Mouse (Mus musculus) gastrocnemius, postnatal 25 days (tissue): ENCODE results near the gene Slc44a3. TPM values are rescaled to one million over a fixed set of nuclear protein-coding genes. Genes with fewer than 3 reads are reported as not detected.

Experiments
- DNase-seq: peaks from one replicate; pipeline ENCODE4 v3.0.0; 2022
- total RNA-seq, 2 experiments: library from RNA; stranded (reverse); gene quantifications; 1 replicate in 1 of 2; 2 replicates in 1 of 2; pipeline ENCODE4 v1.2.3; 2021

Slc44a3 gene
- total RNA-seq, 2 experiments from 2014 or later: 0.40 TPM; not detected in 1

DNA sequence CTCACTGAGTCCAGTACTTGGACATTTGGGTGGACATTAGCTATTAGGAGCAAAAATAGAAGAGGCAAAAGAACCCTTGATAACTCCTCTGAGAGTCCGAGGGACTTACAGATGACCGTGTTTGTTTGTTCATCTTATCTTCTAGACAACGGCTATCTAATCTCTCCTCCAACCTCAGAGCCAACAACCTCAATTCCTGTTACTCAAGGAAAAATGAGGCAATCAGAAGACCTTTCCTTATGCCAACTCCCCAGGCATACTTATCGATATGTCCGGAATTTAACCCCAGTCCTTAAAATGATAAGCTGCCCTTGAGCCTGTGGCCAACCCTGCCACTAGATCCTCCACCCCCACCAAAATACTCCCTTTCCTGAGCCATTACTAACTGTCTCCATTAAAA is 31.5 kb downstream of the Slc44a3 start:
- no peak for DNase-seq

DNA sequence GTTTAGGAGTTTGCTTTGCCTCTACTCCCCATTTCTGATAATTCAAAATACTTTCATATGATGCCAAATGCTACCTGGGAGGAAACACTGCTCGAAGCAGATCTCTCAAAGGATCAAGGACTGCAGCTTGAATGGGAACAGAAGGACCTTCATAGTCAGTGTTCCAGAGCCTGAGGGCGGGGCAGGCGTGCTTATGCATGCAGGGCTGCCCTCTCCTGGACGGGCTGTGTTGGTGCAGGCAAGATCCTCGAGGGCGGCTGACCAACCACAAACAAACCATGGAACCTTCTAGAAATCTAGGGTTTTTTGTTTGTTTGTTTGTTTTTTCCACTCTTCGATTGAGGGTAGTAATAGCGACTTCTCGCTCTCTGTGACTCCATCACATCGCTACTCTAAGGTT is 32.0 kb downstream of the Slc44a3 start:
- peak; percentile 43 for DNase-seq

DNA sequence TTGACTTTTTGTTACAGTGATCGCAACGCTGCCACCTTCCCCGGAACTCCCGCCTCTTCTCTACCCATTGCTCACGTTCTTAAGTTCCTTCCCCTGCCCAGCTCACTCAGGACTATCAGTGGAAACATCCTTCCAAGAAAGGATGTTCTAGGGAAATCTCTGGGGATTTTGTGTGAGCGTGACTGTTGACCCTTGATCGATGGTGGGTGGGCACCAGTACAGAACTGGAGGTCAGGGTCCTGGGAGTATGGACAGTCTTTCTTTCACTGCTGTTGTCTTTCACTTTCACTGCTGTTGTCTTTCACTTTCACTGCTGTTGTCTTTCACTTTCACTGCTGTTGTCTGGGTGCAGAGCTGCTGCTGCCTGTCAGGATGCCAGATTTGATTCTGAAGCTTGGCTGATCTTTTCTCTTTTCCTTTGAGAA is 38.2 kb downstream of the Slc44a3 start:
- DNase-seq: no peak

DNA sequence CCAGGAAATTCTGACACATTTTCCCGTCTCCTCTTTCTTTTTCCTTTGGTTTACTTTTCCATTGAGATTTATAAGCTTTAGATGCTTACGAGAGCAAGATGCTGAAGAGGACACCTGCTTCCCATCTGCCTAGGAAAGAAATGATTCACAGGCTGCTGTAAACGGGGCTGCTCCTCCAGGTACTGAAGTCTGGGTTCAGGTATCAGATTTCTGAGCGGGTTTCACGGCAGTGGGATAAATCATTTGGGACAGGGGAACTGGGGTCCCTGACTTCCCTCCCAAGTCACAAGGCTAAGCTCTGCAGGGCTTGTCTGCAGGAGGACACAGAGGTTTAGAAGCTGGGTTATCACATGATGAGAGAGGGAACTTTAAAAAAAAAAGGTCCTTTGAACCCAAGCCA is 40.2 kb downstream of the Slc44a3 start:
- DNase-seq: no peak

DNA sequence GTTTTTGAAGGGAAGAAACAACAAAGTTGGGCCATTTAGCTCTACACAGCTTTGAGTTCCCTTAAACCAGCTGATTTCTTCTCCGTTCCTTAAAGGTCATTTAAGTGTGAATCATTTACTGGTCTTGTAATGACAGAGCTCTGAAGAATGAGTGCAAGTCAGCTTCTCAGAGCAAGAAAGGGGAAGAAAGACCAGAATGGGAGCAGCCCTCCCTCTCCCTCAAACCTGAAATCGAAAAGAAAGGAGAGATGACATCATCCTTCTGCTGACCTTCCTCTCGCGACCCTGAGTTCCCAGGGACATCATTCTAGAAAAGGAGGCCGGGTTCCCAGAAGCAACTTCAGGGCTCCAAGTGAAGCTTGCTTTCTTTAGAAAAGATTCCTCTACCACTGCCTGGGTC is 41.3 kb downstream of the Slc44a3 start:
- no peak for DNase-seq

DNA sequence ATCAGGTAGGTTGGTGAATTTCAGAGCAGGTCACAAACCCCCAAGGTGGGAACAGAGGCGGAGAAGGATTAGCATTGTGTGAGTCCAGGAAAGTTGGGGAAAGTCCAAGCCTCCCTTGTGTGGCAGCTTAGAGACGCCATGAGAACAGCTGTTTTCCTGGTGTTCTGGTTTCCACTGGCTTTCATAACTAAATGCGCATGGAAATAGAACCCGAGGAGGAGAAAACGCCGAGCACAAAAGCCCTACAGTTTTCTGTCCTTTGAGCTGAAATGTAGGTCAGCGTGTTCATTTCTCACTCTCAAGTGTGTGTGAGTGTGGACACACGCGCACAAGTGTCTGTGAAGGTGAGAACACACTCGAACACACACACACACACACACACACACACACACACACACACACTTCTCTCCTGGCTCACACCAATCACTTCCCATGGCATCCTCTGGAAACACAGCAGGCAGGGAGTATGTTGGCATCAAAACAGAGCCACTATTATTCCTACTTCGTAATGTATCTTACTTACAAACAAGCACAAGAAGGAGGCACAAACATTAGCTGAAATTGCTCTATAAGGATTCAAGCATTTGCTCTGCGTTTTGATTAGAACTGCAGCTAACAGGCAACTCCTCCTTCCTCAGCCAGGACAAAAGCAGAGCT is 42.6 kb downstream of the Slc44a3 start:
- peak; percentile 25 for DNase-seq

DNA sequence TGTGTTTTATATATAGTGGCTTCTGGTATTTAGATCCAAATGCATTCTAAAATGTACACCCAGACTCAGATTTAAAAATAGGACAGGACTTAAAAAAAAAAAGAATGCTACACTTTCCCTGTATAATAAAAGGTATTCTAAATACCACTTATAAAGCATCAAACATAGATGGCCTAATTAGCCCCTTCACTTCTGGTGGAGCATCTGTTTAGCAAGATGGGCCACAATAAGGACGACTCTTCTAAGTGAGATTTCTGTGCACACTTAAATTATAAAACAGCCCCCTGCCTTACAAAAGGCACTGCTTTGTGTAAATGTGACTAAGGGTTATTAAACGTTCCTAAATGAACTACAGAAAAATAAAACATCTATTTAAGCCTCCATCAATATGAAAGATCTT is 47.0 kb downstream of the Slc44a3 start:
- DNase-seq: no peak

DNA sequence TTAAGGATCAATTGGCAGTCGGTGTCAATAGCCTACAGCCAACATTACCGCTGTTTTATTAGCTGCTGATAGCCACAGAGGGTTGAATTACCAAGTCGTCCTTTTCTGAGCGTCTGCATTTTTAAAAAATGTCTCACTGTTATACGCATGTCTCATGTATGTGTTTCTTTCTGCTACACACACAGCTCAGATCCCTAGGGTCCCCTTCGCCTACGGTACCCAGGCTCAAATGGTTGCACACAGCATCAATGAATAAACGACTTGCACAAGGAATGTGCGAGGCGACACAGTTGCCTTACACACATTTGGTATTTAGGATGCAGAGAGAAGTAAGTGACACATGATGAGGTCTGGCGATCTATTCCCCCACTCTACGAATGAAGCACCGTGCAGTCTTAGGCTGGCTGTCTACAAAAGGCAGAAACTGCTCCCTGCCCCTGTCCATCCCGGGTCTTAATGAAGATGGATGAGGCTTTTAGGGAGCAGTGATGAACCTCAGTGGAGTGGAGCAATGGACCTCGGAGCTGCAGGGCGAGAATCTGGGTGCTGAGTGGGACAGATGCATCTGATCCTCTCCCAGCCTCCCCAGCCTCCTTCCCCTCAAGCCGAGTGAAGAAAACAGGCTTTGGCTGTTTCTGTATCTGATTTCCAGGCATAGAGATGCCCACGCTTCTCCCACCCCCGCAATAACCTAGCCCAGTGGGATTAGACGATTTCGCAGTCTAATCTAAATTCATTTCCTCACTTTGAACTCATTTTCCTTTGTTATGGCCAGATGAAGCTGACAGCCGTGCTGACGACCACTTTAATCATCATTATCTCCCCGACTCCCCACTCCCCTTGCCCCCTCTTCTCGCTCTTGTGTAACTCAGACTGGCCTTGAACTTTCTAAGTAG is 48.7 kb downstream of the Slc44a3 start:
- no peak for DNase-seq

DNA sequence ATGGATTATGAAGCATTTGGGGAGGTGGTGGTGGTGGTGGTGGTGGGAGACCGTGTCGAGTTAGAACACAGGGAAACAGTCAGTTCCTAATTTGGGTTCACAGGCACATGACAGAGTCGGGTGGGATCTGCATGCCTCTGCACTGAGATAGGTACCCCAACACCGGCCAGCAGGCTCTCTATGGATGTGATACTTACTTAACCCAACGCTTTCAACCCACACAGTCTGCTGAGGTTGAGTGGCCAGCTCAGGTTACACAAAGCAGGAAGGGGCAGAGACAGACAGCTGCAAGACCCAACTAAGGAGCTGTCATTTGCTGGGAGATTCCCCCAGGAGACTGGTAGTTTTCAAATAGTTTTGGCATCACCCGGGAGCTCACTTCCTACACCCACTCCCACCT is 50.6 kb downstream of the Slc44a3 start:
- DNase-seq: no peak

DNA sequence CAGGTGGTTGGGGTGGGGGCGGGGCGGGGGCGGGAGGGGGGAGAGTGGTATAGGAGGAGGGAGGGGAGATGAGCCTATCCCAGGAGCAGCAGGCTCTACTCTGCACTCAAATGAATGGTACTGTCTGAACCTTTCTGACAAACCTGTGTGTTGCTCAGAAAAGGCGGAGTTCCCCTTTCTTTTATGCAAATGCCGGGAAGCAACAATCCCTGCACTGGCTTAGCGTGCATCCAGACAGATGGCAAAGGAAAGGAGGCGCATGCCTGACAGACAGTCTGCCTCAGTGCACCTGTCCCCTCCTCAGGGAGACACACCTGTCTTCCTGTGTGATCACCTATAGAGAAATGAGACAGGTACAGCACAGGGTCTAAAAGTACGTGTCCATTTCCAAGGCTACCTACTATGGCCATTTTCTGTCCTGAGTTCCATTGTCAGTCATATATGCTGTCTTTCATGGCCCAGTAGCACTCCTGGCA is 51.2 kb downstream of the Slc44a3 start:
- DNase-seq: no peak

DNA sequence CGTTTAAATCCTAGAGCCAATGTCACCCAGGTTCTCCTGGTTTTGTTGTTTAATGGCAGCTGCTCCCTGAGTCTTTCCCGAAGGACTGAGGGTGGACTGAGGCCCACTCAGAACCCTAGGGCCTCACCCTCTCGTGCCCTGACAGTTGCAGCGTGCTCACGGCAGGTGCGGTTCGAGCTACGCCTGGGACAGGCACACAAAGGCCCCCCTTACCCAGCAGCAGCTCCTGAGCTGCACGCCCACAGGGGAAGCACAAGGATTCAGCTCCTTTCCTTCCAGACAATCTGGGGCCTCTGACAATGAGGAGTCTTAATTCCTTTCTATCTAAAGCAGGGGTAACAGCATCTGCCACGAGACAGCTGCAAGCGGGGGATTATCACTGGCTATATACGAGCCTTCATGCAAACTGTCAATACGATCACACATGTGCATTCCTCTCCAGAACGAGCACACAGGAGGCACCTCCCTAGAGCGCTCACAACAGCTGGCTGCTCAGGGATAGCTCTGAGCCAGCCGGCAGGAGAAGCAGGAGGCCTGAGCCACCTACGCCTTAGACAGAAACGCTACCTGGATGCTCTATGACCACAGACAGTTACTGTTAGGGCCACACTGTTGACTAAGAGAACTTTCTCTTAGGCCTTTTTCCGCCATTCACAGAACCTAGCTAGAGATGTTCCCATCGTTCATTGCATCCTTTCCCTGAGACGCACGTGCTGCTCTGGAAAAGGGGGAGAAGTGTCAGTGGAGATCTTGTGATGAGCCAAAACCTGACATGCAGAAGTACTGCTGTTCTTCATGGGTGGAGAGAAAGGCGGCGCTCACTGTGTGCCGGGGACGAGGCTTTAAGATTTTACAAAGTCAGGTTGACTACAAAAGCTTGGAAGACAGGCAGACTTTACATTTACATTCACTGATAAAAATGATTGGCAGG is 51.9 kb downstream of the Slc44a3 start:
- DNase-seq: no peak

DNA sequence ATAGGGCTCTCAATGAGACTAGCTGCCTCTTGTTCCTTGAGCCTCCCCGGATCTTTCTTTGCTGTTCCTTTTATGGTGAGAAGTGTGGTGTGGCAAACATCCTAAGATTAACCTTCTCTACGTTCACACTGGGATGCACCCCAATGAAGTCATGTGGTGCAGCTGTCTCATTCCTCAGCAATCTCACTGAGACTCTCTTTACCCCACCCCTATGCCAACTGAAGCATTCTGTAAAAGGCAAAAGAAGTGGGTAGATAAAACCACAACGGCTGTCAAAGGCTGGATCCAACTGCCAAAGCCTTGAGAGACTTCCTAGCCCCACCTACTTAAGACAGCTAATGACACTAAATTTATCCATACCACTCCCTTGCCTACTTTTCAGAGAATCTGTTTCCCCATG is 57.5 kb downstream of the Slc44a3 start:
- DNase-seq: no peak

DNA sequence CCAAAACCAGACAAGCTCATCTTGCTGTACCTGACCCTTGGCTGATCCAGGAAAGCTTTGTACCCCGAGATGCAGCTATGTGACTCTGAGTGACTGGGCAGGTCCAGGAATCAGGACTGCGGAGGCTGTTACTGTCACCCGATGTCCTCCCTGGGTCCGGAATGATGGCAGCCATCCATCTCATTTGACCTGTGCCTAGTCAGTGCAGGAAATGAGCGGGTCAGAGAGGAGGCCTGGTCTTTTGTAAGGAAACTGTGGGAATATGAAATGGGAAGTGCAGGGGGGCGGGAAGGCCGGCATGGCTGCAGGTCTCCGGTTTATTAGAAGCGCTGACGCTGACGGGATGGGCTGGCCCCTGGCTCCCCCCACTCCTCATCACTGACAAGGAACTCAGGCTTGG is 60.5 kb downstream of the Slc44a3 start:
- no peak for DNase-seq

DNA sequence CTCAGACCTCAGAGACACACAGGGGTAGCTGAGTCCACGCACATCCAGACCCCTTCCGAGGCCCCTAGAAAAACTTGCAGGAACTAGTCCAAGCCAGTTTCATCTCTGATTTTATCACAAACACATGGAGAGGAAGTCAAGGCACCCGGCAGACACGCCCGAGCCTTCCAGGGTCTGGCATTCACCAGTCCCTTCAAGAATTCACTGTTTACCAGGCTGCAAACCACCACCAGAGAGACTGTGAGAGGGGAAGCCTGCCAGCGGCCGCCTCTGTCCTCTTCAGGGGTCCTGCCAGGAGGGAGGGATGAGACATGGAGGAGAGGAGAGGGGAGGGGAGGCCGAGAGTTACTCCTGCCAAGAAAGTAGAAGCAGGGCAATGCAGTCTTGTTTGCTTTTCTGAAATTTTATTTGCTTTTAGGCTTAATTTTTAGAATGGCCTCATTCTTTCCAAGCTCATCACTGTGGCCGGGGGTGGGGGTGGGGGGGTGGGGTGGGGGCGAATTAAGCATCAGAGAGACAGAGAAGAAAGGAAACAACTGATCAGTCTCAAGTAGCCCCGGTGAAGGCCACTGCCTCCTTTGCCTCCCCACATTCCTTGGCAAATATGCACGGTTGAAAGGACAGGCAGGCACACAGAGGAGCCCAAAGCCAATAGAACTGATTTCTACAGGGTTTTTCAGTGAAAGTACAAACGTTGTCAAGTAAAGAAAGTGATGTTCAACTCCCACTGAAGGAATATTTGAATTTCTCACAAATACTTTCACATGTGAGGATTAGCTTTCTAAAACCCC is 62.8 kb downstream of the Slc44a3 start:
- peak; percentile 32 for DNase-seq

DNA sequence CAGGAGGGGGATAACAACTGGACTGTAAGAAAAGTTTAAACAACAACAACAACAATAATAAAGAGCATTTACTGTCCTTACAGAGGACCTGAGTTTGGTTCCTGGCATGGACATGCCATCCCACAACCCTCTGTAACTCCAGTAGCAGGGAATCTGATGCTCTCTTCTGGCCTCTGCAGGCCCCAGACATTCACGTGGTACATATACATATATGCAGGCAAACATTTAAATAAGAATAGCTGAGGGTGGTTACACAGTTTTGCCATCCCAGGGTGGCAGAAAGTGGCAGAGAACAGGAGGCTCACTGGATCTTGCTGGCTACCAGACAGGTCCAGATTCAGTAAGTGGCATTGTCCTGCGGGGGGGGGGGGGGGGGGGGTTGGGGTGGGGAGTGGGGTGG is 64.1 kb downstream of the Slc44a3 start:
- no peak for DNase-seq

DNA sequence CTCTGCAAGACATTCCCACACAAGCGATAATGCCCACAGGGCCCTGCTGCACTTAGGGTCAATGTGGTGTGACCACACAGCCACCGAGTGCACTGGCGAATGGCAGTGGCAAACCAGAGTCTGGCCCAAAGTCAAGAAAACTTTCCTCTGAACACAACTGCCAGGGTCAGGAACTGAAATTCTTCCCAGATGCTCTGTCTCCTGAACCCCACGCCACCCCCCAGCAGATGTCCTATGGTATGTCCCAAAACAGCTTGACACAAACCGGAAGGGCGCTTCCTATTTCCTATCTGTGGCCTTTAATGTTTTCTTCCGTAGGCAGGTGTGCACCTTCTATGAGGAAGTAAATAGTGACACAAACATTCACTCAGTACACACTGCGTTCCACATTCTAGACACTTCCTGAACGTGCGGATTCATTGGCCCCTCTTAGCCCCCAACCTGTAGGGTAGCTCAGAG is 65.1 kb downstream of the Slc44a3 start:
- DNase-seq: no peak

DNA sequence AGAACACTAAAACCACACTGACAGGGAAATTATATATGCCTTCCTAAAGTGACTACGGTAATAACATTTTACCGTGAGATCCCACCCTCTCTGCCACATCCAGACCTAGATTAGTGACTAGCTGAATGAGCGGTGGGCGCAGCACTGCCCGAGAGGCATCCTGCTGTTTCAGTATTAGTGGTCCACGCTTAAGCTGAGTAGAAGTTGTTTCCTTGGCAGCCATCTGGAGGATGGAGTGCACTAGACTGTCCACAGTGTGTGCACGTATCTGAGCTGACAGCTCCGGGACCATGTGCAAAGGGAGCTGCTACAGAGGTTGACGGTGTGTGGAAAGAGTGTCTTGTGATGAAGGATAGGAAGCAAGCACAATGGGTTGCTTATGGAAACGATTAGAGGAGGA is 66.4 kb downstream of the Slc44a3 start:
- DNase-seq: no peak

DNA sequence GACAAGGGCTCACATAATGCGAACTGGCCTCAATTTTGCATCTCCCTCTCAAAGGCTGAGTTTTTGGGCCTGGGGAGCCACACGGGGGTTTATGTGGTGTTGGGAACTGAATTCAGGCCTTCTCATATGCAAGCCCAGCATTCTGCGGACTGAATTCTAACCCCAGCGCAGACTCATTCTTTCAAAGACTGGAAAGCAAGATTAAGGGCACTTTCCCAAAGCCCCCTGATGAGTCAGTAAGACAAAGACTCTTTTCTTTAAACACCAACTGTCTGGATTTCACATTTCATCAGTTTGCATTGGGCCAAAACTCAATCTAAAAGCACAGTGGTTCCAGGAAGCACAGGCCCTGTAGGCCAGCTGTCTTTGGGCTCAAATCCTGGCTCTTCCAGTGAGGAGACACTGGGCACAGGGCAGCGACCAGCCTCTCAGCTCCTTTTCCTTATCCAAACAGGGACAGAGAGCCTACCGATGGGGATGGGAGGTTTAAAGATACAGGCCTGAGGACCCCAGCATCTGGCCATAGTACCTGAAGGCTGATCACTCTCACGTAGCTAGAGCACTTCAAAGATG is 67.4 kb downstream of the Slc44a3 start:
- no peak for DNase-seq

DNA sequence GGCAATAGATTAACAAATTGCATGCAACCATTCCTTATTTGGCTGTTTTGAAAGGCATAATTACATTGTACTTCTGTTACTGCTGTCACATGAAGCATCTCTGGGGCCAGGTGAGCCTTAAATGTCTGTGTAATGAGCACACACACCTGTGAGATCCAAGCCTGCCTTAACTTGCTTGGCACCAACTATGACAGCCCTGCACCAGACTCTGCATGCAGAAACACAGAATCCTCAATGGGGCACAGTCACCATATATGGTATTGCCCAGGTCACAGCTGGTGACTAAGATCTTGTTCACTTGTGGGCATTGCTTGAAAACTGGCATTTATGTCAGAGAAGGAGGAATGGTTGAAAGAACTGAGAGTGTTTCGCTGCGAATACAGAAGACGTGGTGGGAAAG is 69.4 kb downstream of the Slc44a3 start:
- DNase-seq: no peak

DNA sequence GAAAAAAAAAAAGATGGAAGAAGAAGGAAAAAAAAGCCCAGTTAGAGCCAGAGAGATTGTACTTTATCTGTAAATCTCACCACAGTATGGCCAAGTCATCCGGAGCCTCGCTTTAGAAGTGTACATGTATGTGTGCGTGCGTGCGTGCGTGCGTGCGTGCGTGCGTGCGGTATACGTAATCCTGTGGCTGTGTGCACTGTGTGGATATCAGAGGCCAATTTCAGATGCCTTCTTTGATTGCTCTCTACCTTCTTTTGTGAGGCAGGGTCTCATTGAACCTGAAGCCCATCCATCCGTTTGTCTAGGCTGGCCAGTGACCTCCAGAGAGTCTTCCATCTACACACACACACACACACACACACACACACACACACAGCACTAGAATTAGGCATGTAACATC is 70.7 kb downstream of the Slc44a3 start:
- no peak for DNase-seq
